Mouse (Mus musculus) regulatory T cell (primary cell): ENCODE measurements around the gene Aatf.
"Not testable (repeated sequence)": the region's sequence is repeated elsewhere in the genome, so short reads cannot be mapped to it uniquely, and the experiment has no call there.

Source experiments
- in situ Hi-C: fragments of 300-600 bp; cut with MboI, MseI; formaldehyde crosslinking; loops from one replicate; pipeline ENCODE4 v1.15.1; 2025; ENCODE audit warnings: high pct_unique_total_duplicates

The Aatf gene

GRCm38 (mm10) chr11:84442554-84443331 is 70.6 kb downstream of the Aatf start:
- in situ Hi-C loops = no loop called here

GRCm38 (mm10) chr11:84440402-84440801 is 72.9 kb downstream of the Aatf start:
- in situ Hi-C loops = no loop called here

- in situ Hi-C loops = loop anchor here (5.0 kb wide), 1 partner anchor 362 kb away; no protein-coding TSS in a partner anchor
Measured at GRCm38 (mm10) chr11:84434879-84435278, 78.4 kb downstream of the Aatf start.

DNA sequence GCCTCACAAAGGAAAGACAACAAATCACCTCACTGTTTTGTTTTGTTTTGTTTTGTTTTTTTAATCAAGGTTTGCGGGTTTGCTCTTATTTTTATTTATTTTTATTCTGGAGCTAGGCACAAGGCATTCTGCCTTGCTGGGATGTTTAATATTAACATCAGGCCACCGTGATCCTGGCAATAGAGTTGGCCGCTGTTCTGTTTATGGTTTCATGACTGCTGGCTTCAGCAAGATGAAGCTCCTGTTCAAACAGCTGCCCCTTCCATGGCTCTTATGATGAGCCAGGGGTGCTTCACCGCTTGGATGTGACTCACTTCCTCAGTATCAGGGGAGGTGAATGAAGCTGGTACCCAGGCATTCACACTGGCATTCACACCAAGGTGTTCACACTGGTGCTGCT is 83.0 kb downstream of the Aatf start:
- in situ Hi-C loops = loop anchor here (5.0 kb wide), 1 partner anchor 367 kb away; no protein-coding TSS in a partner anchor

GRCm38 (mm10) chr11:84429581-84429980 is 83.7 kb downstream of the Aatf start:
- in situ Hi-C loops = no loop called here

- in situ Hi-C loops = no loop called here
Measured at GRCm38 (mm10) chr11:84426633-84426998, 86.7 kb downstream of the Aatf start.

DNA sequence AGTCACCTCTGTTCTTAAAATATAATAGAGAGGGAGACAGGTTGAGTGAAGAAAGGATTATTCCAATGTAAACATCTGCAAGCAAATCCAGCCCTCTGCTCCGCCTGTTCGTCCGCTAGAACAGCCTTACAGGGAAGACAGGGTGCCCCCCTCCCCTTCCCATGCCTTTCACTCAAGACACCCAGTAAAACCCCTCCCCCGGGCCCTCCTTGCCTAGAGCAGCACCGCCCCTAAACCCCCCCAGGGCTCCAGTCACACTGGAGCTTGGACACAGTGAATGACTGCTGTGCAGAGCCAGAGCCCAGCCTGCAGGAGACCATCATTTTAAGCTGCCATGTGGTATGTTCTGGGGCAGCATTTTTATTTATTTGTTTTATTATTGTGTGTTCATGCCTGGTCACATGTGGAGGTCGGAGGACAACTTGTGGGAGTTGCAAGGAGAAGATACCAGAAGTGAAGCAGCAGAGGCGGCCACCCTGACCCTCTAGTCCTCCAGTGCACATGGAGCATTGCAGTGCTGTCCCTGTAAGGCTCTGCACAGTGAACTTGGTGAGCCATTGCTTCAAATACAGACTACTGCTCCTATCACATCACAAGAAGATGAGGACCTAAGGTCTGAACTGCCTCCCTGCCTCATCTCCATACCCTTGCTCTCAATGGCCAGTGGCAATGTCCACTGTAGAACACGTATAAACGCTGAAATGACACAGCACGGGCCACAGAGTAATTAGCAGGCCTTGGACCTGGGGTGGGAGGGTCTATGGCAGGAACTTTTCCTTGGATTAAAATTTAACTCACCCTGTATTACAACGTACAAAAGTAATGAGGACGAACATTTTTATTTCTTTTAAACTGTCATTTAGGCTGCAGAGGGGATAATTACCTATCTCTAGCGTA is 87.3 kb downstream of the Aatf start:
- in situ Hi-C loops = no loop called here

- in situ Hi-C loops = no loop called here
Measured at GRCm38 (mm10) chr11:84420779-84421178, 92.5 kb downstream of the Aatf start.

DNA sequence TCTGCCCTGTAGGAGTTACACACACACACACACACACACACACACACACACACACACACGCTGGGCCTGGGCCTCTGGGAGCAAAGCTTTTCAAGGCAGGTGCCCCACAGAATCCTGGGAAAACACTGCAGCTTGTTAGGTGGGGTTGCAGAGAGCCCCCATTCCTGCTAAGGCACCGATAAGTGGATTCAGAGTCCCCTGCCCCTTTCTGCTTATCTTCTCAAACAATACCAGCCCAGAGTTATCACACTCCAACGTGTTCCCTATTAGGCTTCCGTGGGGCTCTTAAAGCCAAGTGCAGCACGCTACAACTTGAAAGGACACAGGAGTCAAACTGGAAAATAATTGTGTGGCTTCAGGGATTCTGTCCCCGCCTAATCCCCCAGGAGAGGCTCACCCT is 100.2 kb downstream of the Aatf start:
- in situ Hi-C loops = no loop called here

- in situ Hi-C loops = no loop called here
Measured at GRCm38 (mm10) chr11:84412201-84412934, 101.0 kb downstream of the Aatf start.

GRCm38 (mm10) chr11:84411642-84412018 is 101.7 kb downstream of the Aatf start:
- in situ Hi-C loops = no loop called here

DNA sequence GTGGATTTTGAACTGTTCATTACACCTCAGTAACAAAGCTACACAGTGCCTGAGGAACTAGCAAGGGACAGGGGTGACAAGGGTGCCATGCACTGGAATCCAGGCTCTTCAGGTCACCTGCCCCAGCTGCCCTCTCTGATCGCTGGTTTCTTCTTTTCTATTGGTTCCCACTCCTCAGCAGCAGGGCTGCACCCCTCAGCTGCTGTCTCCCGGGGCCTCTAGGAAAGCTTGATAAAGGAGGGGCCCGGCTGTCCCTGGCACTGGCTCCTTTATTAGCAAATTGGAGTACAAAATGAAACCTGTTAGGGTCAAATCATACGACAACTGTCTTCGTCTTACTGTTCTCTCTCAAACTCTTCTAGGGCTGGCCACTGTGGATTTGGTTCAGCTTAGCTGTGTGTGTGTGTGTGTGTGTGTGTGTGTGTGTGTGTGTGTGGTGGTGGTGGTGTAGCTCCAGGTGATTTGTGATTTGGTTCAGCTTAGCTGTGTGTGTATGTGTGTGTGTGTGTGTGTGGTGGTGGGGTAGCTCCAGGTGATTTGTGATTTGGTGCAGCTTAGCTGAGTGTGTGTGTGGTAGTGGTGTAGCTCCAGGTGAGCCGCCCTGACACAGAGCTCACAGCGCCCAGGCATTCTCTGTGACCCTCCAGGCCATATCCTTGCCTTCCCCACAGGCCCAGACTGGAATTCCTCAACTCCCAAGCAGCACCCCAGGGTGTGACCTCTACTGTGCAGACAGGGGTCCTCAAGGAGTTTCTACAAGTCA is 102.3 kb downstream of the Aatf start:
- in situ Hi-C loops = no loop called here

GRCm38 (mm10) chr11:84410383-84410782 is 102.9 kb downstream of the Aatf start:
- in situ Hi-C loops = no loop called here

DNA sequence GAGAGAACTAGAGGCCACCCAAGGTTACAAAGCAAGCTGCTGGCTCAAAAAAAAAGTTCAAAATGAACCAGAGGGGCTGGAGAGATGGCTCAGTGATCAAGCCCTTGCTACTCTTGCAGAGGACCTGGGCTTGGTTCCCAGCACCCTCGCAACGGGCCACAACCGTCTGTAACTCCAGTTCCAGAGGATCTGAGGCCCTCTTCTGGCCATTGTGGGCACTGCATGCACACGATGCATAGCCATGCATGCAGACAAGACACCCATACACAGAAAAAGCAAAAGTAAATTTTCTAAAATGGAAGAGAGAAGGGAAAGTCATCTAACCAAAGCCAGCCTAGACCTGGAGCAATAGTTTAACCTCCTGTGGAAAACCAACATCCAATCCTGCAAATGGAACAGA is 106.6 kb downstream of the Aatf start:
- in situ Hi-C loops = no loop called here

DNA sequence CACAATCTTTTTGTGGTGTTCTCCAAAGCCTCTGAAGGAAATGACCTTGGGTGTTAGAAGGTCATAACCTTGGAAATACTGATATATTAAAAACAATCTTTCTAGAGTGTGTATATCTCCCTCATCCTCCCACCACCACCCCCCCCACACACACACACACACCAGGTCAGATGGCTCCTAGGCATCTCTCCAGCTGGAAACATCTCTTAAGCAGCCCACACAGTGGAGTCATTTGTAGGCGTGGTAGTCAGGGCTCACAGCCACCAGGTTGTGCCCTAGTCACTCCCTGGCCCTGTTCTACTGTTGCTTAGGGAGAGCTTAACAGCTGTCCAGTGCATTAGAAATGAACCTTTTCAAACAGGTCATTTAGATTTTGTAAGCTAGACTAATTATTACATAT is 118.3 kb downstream of the Aatf start:
- in situ Hi-C loops = no loop called here

DNA sequence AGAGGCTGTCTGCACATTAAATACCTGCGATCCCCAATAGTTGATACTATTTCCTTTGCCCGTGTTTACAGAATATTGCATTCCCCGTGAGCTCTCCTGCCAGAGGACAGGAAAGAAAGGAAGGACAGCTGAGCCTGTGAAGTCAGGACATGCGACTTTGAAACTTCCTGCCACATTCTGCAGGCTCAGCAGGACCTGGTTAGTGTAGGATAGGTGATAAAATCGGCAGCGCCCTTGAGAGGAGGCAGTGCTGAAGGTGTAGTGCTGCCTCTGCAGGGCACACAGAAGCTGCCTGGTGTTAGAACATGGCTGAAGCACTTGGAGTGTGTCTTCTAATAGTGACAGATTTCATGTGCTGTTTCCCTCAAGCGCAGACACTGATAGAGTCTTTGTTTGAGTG is 119.8 kb downstream of the Aatf start:
- in situ Hi-C loops = no loop called here

DNA sequence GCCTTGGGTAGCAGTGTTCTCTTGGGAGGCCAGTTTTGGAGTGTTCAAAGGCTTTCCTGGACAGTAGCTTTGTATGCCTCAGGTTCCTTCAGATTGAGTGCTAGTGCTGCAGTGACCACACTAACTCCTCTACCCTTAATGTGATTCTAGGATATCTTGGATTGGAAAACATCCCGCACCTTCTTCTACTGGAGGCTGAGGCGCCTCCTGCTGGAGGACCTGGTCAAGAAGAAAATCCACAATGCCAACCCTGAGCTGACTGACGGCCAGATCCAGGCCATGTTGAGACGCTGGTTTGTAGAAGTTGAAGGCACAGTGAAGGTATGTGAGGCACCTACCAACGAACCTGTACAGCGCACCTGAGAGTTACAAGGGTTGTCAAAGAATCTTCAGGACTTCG is 121.3 kb downstream of the Aatf start:
- in situ Hi-C loops = not testable (repeated sequence)

DNA sequence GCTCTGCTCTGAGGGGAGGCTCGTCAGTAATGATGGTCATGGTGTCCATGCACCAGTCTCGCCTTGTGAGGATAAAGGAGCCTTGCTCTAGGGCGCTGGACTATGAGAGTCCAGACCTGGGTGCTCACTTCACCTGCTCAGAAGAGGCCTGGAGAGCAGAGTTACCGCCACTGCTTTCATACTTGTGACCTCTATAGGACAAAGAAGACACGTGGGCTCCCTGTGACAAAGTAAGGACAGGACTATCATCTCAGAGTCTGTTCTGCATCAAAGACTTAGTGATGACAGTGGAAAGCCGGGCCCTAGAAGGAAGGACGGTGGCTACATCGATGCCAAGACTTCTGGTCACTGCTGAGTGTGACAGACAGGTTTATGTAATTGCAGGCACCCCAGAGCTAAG is 122.2 kb downstream of the Aatf start:
- in situ Hi-C loops = no loop called here

DNA sequence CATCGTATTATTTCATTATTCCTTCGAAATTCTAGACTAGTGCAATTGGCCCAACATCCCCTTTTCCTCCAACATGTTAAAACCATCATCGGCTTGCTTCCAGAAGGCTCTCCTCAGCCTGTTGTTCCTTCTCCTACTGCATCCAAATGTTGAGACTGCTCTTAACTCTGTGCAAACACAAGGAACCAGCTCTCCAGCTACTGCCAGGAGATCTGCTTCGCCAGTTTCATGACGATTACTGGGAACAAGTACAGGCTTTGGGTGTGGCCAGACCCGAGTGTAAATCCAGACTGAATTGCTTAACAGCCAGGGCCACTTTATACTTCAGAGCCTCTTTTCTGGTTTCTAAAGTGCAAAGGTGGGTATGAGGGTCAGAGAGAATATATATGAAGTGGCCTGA is 124.0 kb downstream of the Aatf start:
- in situ Hi-C loops = loop anchor here (10.0 kb wide), 1 partner anchor 1285 kb away; no protein-coding TSS in a partner anchor

DNA sequence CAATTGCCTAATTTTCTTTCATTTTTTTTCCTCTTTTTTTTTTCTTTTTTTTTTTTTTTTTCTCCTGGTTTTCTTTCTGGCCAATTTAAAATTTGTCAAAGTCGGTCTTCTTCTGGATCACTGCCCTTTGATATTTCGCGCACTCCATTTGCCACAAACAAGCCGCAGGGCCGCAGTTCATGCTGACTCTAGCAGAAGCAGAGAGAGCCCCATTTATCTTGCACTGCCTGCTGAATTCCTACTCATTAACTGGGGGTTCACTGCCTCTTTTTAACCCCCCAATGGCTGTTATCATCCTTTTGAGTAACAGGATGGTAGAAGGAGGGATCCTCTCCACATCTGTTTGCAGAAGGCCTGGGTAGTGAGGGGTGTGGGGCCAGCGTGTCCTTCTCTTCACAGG is 129.4 kb downstream of the Aatf start:
- in situ Hi-C loops = loop anchor here (10.0 kb wide), 1 partner anchor 1291 kb away; no protein-coding TSS in a partner anchor

- in situ Hi-C loops = loop anchor here (10.0 kb wide), 1 partner anchor 1292 kb away; no protein-coding TSS in a partner anchor
Measured at GRCm38 (mm10) chr11:84382450-84382849, 130.9 kb downstream of the Aatf start.
